Mouse (Mus musculus): ENCODE results near the gene Spdye4b.

GRCm38 (mm10) chr5:143175970-143176369 lies 4.8 kb upstream of the Spdye4b start:
- TF ChIP-seq CTCF (IDR thresholded peaks at IDR 0.05; ENCODE audit: insufficient read depth, low read depth, low read length) (no peak), POLR2A (IDR thresholded peaks at IDR 0.05; ENCODE audit: insufficient read depth, low read depth, low read length) (no peak)
